Mouse (Mus musculus): ENCODE measurements at regions not wholly inside any gene's neighbourhood (a gene's known extent, or its start where the extent isn't known, plus 50 kb on each side); places are given as distances from the start of the nearest gene placed in this dataset.

DNA sequence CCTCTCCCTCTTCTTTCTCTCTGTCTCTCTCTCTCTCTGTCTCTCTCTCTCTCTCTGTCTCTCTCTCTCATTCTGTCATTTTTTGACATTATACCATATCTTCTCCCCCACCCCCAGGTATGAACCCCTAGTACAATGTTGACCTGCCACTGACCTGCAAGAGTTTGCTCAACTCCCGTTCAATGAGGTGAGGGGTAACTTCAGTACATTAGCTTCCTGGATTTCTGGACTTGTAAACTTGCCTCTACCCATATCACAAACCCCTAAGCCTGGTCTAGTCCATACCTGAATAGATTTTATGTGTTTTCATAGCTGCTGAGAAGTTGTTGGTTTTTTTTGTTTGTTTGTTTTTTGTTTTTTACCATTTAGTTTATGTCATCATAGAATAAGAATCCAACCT is 60.8 kb upstream of the Elovl6 start:
- H3K27me3 ChIP-seq (replicated peaks), result no peaks in the 10 kb centered on the region
- no peak overlapping the region for H3K9ac ChIP-seq
- 84% methylated on average over 1 of the region's 1 CpGs for WGBS
- no peak overlapping the region for H3K27ac ChIP-seq
- no peak overlapping the region for H3K4me2 ChIP-seq (replicated peaks)
- no peaks in the 10 kb centered on the region for H3K4me1 ChIP-seq
- no peak for ATAC-seq (ENCODE audit: low FRiP score, low read depth)
- H3K9me3 ChIP-seq, result no peaks in the 10 kb centered on the region
- H3K4me3 ChIP-seq, result no peak overlapping the region
- H3K36me3 ChIP-seq, result no peaks in the 10 kb centered on the region

DNA sequence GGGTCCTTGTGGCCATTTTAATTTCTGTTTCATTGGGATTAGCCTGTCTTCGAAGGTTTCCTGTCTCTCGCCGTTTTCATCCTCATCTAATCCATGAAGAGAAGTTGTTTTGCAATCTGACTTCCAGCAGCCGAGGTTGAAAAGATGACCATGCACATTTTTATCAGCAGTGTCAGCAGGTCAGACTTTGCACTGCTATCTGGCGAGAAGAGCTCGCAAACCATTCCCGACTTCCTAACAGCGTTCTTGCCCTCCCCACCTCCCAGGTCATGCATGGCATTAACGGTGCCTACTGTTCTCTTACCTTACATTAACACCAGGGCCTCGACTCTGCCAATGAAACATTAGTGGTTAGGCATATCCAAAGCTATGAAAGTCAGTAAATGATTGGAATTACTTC is 60.1 kb upstream of the Elovl6 start:
- Histone ChIP-seq H3K4me2 (replicated peaks) (no peak overlapping the region), H3K27ac (no peak overlapping the region), H3K4me3 (no peak overlapping the region), H3K9me3 (no peaks in the 10 kb centered on the region), H3K4me1 (no peaks in the 10 kb centered on the region), H3K36me3 (no peaks in the 10 kb centered on the region), H3K27me3 (replicated peaks) (no peaks in the 10 kb centered on the region), H3K9ac (no peak overlapping the region)
- no peak for ATAC-seq (ENCODE audit: low FRiP score, low read depth)
- WGBS, result 91% methylated on average over 10 of the region's 10 CpGs

GRCm38 (mm10) chr3:129474451-129474850 is 57.7 kb upstream of the Elovl6 start:
- Histone ChIP-seq H3K4me1 (no peaks in the 10 kb centered on the region), H3K9me3 (no peaks in the 10 kb centered on the region), H3K27me3 (replicated peaks) (no peaks in the 10 kb centered on the region), H3K4me3 (no peak overlapping the region), H3K9ac (no peak overlapping the region), H3K27ac (no peak overlapping the region), H3K36me3 (no peaks in the 10 kb centered on the region), H3K4me2 (replicated peaks) (no peak overlapping the region)
- WGBS, result 92% methylated on average over 7 of the region's 7 CpGs
- no peak for ATAC-seq (ENCODE audit: low FRiP score, low read depth)

DNA sequence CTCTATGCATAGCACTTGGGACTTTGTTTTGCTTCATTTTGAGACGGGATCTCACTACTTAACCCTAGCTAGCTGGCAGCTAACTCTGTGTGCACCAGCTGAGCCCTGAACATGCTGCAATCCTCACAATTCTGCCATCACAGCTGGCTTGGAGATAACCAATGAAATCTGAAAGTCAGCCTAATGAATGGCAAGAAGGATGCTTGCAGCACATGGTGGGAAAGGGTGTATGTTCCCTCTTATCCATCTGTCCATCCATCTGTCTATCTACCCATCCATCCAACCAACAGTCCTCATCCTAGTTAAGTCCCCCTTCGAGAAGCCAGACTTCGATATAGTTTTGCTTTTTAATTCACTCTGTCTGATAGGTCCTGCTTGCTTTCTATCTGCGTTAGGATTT is 55.9 kb upstream of the Elovl6 start:
- Histone ChIP-seq H3K27ac (no peak overlapping the region), H3K4me2 (replicated peaks) (no peak overlapping the region), H3K9ac (no peak overlapping the region), H3K9me3 (no peaks in the 10 kb centered on the region), H3K4me1 (no peaks in the 10 kb centered on the region), H3K27me3 (replicated peaks) (no peaks in the 10 kb centered on the region), H3K4me3 (no peak overlapping the region), H3K36me3 (no peaks in the 10 kb centered on the region)
- ATAC-seq (ENCODE audit: low FRiP score, low read depth), result no peak
- 95% methylated on average over 4 of the region's 4 CpGs for WGBS

DNA sequence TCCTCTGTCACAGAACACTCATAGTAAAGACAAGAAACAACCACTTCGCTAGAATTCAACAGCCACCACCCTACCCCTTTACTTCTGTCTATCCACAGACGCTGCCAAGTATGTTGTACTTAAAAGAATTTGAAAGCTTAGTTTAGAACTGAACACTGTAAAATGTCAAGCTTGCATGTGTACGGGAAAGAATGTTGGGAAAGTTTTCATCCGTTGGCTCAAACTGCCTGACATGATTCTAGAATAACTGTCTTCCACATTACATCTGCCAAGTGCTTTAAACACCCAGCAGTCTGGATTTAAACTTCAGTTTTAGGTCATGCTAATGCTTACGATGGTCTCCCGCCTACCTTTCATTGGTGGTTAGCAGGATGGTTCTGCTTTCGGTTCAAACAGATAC is 54.1 kb upstream of the Elovl6 start:
- ATAC-seq (ENCODE audit: low FRiP score, low read depth), result no peak
- WGBS, result 91% methylated on average over 7 of the region's 7 CpGs
- H3K36me3 ChIP-seq, result no peaks in the 10 kb centered on the region
- no peak overlapping the region for H3K27ac ChIP-seq
- no peak overlapping the region for H3K9ac ChIP-seq
- no peak overlapping the region for H3K4me3 ChIP-seq
- H3K27me3 ChIP-seq (replicated peaks), result no peaks in the 10 kb centered on the region
- no peaks in the 10 kb centered on the region for H3K4me1 ChIP-seq
- H3K4me2 ChIP-seq (replicated peaks), result no peak overlapping the region
- H3K9me3 ChIP-seq, result no peaks in the 10 kb centered on the region

DNA sequence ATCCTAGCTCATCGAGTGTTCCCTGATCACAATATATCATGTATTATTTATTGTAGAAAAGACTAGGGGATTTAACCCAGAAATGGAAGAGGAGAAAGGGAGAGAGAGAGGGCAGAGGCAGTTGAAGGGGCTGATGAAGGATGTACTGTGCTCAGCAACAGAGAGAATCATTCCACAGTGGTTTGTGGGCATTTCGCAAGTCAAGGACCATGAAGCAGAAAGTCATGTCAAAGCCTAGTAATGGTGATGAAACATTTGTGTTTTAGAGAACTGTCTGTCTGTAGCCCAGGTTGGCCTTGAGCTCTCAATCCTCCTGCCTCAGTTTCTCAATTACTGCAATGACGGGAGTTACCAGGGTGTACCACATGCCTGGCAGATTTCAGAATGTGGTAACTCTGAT is 50.9 kb upstream of the Elovl6 start:
- no peak for ATAC-seq (ENCODE audit: low FRiP score, low read depth)

More for the DNA sequence above, 50.9 kb upstream of the Elovl6 start:
- no peaks in the 10 kb centered on the region for H3K4me1 ChIP-seq
- no peaks in the 10 kb centered on the region for H3K27me3 ChIP-seq (replicated peaks)
- no peaks in the 10 kb centered on the region for H3K36me3 ChIP-seq
- no peak overlapping the region for H3K4me3 ChIP-seq
- 92% methylated on average over 3 of the region's 3 CpGs for WGBS
- H3K9ac ChIP-seq, result no peak overlapping the region
- no peaks in the 10 kb centered on the region for H3K9me3 ChIP-seq
- H3K27ac ChIP-seq, result no peak overlapping the region
- no peak overlapping the region for H3K4me2 ChIP-seq (replicated peaks)
